Mouse (Mus musculus): ENCODE data around the gene Sos2.

The Sos2 gene

DNA sequence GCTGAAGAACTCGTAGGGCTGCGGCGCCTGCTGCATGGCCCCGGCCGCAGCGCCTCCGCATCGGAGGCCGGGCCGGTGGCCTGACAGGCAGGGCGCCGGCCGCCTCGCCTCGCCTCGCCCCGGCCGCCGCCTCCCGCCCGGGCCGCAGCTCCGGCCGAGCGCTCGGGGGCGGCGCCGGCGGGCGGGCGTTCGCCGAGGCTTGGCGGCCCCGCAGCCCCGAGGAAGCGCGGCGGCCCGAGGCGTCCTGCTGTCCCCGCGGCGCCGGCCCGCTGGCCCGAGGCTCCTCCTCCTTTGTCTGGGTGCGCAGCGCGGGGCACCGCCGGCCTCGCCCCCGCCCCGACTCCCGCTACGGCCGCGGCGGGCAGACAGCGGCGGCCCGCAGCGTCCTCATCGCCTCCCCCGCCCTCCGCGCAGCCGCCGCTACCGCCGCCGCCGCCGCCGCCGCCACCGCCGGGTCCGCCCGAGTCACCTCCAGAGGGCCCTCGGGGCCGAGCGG, at the start of gene Sos2:
TSS of gene Sos2 (minus strand) at position 287 of the 496 bp plus-strand sequence.
- peak in 1 of 2 experiments; percentile 59 for DNase-seq (ENCODE audit: low spot score in 2 of 2)

DNA sequence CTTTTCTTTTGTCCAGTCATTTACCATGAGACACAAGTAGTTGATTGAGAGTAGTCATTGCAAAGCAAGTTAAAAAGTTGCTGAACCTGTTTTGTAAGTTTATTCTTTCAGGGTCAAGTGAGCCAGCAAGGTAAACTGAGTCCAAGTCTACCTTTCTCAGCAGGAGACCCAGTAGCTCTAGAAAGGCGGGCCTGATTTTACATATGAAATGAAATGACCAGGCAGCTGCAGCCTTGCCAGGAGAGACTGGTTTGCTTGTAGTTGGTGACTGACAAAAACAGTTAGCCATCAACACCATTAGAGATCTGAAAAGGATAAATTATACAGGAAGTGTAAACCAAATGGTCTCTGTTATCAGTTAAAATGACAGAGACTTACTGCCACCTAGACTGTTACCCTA, 48.7 kb upstream of the Sos2 start:
- DNase-seq (ENCODE audit: low spot score in 2 of 2) = no peak

DNA sequence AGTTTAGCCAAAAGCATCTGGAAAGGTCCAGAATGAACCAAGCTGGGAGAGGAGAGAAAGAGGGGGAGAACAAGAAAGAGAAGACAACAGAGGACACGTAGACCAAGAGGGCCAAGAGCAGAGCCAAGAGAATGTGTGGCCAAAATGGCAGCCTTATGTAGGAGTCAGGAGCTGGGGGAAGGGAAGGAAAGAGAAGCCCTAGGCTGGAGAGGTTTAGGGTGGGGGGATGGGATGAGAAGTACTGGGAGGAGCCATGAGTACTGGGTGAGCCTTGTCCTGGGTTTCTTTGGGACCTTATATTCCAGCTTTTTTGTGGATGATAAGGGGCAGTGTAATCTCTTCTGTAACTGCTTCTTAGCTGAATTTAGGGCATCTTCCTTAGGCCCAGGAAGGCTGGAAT, 47.6 kb upstream of the Sos2 start:
- DNase-seq (ENCODE audit: low spot score in 2 of 2) = no peak

DNA sequence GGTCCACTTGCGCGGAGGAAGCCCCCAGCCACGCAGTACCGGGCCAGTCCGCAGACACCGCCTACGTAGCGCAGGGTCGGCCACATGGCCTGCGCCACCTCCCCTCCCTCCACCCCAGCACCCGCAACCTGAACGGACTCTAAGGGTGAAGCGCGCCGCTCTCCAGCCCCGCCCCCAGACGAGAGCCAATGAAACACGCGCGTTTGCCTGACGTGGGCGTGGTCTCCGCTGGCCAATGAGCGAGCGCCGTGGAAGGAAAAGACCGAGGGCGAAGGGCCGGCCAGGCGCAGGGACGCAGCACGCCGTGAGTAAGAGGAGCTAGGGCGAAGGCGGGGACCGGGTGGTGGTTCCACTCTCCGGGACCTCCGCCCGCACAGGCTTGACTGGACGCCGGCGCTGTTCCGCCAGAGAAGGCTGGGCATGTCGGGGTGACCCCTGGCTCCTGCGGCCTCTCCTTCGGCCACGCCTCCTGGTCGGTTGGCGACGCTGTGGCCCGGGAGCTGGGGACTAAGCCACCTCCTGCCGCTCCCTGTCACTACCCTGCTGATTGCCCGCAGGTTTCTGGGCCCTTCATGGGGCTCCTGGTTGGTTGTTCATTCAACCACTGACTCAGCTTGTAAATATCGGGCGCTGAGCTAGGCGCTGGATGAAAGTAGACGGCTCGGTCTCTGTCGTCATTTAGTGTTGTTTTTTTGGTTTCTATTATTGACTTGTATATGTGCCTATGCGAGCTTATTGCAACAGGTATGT, 43.2 kb upstream of the Sos2 start, which contains the start of the genes L2hgdh and Atp5s:
TSS of gene L2hgdh (minus strand) at position 163 of the 750 bp plus-strand sequence.
TSS of gene Atp5s (plus strand) at position 240 of the 750 bp plus-strand sequence.
- DNase-seq (ENCODE audit: low spot score in 2 of 2) = peak; percentile 94 to 96

DNA sequence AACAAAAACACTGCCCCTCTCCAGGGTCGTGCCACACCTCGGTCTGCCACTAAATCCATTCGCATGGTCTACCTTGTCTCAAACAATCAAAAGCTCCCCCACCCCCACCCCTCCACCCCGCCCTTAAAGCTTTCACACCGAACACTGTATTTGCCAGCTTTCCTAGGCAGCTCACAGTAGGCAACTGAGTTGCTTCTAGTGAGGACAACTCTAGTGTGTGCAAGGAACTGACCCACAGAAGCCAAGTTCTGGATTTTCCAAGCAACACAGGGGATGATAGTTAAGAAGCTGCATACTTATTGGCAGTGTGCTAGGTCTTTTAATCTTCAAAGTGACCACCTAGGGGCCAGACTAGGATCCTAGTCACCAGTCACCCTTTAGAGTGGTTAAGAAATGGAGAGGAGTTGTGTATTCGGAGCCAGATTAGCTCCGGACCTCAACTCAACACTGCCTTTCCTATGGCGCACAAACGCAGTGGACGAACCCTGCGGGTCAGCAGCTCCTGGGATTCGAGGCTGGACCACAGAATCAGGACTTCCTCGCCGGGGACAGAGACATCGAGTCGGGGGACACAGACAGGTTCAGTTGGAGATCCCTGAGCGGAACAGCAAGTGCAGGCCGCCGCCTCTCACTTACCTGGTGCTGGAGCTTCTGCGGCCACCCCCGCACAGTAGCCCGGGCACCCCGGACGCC, 42.5 kb upstream of the Sos2 start:
- no peak for DNase-seq (ENCODE audit: low spot score in 2 of 2)

DNA sequence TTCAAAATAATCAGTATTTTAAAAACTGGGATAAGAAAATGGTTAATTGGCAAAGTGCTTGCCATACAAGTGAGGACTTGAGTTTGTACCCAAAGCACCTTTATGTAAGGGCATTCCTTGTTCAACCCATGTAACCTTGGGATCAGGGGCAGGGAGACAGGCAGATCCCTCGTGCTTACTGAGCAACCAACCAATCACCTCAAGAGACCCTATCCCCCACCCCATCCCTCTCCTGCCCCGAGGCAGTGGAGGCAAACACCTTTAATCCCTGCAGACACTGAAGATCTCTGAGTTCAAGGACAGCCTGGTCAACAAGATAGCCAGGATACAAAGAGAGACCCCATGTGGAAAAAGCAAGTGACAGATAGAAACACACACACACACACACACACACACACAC, 41.7 kb upstream of the Sos2 start:
- DNase-seq (ENCODE audit: low spot score in 2 of 2) = no peak

DNA sequence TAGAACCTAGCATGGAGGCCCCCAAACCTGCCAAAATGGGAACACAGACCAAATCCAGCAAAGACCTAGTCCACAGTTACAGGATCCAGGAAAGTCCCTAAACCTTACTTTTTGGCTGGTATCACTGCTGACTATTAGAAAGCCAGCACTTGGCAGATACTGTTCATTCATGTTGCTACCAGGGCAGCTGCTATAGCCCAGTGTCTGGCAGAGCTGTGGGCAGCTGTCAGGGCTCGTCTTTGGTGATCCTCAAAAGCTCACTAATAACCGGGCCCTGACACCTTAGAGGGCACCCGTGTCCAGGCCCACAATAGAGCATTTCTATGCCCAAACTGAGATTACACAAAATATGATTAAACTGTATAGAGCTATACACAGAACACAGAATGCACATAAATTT, 41.2 kb upstream of the Sos2 start:
- DNase-seq (ENCODE audit: low spot score in 2 of 2) = no peak

DNA sequence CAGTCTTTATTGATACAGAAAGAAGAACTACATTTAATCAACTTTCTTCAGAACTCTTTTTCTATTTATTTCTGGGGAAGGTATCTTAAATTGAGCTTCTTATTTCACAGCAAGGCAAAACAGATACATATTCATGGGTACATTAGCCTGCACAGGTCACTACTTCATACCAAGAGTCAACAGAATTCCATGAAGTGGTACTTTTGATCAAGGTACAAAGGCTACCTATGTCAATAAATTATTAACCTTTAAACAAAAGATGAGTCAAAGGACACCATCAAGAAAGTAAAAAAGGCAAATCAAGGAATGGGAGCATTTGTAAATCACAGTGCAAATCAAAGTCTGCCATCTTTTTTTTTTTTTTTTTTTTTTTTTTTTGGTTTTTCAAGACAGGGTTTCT, 32.0 kb upstream of the Sos2 start:
- DNase-seq (ENCODE audit: low spot score in 2 of 2) = no peak

DNA sequence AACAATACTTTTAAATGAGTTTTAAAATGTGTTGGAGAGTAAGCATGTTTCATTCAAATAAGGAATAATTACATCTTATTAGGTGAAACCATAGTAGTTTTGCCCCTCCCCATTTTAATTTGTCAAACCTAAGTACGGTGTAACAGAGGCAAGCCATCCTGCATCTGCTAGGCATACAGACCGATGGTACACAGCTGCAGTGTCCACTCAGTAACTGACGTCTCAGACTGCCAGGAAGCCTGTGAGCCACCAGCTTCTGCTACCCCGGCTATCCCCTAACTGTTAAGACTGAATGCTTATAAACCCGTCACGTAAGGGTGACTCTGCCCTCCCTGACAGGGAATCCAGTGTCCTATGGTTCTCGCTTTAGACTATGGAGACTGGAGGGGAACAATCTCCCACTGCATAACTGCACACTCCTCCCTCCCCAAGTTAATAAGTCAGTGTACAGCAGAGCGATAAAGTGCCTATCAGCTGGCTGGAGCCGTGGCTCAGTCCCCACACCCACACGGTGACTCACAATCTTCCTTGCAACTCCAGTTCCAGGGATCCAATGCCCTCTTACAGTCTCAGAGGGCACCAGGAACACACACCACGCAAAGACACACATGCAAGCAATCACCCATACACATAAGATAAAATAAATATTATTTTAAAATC, 23.3 kb upstream of the Sos2 start:
- DNase-seq (ENCODE audit: low spot score in 2 of 2) = no peak

DNA sequence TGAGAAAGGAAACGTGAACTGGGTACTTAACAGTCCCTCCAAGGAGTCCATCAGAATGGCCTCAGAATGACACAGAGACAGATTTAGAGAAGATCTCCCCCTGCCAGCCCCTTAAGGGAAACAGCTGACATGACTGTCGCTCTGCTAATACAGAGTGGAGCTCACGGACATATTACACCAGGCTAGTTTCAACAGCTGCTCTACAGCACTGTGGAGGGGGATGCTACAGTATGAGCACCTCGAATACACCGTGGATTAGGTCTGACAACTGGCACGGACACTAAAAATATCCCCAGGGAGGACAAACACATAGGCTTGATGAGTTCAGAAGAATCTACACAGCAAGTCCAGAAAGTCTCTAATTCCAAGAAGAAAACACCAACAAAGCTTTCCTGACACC, 16.7 kb upstream of the Sos2 start:
- DNase-seq (ENCODE audit: low spot score in 2 of 2) = no peak

DNA sequence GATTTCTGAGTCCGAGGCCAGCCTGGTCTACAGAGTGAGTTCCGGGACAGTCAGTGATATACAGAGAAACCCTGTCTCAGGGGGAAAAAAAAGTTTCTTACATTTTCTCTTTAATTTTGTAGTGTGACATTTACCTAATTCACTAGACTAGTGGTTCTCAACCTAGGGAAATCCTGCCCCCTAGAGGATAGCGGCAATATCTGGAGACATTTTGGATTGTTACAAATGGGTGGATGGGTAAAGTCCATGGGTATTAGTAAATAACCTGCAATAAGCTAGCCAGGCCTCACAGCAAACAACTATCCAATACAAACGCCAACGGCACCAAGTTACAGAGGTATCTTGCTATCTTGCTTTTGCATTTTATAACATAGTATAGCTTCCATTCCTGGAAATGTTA, 15.1 kb upstream of the Sos2 start:
- DNase-seq (ENCODE audit: low spot score in 2 of 2) = no peak

DNA sequence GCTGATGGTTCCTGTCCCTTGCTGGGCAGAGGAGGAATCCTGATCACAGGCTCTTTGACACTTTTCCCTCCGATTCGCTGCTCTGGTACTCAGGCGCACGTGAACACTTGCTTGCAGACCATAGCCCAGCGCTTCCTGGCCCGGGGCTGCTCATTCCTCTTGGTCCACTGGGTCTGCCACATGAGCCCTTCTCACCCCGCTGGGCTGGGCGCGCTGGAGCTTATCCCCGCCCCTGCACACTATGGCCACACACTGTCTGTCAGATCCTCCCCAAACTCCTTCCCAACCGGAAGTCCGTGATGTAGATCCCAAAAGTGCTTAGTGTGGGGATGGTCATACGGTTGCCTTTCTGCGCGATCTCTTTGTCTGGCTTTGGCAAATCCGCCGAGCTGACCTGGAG, 11.8 kb upstream of the Sos2 start:
- DNase-seq (ENCODE audit: low spot score in 2 of 2) = no peak

DNA sequence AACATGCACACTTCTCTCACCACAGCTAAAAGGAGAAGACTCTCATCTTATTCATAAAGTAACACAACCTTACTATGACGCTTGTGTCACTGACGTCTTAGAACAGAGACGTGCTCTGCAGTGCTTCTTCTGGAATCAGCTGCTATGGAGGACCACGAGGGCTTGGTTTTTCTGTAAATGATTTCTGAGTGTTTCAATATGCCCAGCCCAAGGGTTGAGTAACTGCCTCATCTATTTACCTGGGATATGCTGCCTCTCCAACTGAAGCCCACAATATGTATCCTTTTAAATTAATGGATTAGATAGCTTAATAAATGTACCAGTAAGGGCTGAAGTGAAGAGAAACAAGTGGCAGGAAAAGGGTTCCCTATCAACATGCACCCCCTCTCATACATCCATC, 9.1 kb upstream of the Sos2 start:
- DNase-seq (ENCODE audit: low spot score in 2 of 2) = no peak

DNA sequence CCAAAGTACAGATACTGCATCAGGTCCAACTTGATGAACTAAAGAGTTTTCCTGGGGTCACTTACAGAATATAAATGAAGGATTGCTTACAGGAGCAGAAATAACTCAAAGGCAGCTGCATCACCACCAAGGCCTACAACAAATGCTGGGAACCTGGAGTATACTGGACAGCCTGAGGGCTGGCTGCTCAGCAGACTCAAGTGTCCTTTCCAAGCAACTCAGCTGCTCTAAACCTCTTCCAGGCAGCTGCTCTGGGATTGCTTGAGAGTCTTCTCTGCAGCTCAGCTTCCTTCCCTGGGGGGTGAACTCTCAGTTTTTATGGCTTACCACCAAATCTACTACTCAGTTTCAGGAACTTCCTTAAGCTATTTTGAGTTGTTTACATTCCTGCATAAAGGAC, 7.4 kb upstream of the Sos2 start:
- DNase-seq (ENCODE audit: low spot score in 2 of 2) = no peak

DNA sequence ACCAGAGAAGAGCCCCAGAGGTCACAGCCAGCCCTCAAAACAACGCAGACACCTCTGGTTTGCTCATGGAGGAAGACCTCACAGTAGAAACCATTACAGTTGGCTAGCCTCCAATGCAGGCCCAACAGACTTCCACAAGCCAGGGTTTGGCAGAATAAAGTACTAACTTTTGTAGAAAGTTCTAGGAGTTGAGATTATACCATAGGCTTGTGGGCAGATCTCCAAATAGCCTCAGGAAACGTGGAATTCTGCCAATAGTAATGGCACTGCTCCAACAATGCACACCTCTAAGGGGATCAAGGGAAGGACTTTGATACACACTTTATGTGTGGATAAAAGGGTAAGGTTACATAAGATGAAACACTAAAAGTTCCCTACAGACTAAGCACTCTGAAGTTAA, 6.7 kb upstream of the Sos2 start:
- no peak for DNase-seq (ENCODE audit: low spot score in 2 of 2)

DNA sequence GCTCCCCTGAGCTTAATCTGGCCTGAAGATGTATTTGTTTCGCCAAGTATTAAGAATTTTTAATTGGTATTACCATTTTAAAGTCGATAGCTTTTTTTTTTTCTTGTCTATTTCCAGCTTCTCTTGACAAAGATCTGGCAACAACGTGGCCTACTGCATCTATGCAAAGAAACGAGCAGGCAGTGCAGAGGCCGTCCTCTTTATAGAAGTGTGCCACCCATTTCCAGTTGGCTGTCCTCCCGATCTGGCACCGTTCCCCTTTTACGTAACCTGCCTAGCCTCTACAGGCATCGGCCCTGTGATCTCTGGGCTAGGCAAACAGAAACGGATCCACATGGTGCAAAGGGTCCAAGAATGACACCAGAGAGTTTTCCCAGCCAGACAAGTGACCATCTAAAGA, 1.9 kb upstream of the Sos2 start:
- peak; percentile 48 to 76 for DNase-seq (ENCODE audit: low spot score in 2 of 2)

DNA sequence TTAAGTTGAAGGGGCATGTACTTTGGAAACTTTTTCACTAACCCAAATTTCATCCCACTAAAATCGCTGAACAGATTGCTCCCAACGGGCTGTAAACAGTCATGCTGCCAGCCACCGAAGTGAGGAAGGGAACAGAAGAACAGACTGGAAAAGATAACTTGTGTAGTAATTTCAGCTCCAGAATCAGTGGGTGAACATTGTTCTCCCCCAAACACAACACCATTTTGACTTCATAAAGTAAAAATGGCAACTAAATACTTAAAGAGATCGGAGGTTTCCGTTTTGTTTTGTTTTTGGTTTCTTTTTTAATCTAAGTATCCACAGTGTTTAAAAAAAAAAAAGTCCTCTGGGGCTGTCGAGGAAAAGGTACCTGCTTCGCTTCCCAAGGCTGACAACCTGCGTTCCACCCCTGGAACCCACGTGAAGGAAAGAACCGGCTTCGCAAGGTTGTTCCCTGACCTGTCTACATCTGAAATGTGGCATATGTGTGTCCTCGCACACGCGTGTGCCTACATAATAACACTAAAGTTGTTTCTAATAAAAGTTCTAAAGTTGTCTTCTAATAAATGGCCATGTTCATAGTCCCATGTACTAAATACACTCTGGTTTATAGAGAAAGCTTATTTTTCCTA, 1.3 kb upstream of the Sos2 start:
- no peak for DNase-seq (ENCODE audit: low spot score in 2 of 2)

DNA sequence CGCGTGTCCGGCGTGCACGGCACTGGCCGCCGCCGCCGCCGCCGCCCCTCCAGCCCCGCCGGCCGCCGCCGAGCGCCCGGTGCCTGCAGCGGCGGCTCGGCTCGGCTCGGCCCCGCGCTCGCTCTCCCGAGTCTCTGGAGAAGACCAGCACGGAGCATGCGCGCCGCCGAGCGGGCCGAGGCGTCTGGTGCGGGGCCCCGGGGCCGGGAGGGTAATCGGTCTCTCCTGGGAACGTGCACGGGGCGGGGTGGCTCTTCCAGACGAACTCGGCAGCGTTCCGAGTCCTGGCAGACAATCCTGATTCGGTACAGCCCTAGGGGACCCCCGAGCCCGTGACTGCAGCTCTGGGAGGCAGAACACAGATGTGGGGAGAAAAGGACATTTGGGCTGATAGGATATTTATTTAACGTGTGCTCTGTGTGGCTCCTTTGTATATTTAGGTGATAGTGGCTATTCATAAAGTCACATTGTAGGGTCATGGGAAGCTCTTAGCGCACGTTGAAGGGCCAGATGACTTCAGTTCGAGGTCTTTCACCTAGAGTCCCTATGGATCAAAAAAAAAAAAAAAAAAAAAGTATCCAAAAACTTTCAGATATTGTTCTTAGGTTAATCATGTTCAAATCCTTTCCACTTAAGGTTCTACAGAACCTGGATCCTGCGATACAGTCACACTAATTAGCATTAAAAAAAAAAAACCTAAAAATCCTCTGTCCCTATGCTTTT, 574 bp upstream of the Sos2 start:
- DNase-seq (ENCODE audit: low spot score in 2 of 2) = peak; percentile 77 to 84

DNA sequence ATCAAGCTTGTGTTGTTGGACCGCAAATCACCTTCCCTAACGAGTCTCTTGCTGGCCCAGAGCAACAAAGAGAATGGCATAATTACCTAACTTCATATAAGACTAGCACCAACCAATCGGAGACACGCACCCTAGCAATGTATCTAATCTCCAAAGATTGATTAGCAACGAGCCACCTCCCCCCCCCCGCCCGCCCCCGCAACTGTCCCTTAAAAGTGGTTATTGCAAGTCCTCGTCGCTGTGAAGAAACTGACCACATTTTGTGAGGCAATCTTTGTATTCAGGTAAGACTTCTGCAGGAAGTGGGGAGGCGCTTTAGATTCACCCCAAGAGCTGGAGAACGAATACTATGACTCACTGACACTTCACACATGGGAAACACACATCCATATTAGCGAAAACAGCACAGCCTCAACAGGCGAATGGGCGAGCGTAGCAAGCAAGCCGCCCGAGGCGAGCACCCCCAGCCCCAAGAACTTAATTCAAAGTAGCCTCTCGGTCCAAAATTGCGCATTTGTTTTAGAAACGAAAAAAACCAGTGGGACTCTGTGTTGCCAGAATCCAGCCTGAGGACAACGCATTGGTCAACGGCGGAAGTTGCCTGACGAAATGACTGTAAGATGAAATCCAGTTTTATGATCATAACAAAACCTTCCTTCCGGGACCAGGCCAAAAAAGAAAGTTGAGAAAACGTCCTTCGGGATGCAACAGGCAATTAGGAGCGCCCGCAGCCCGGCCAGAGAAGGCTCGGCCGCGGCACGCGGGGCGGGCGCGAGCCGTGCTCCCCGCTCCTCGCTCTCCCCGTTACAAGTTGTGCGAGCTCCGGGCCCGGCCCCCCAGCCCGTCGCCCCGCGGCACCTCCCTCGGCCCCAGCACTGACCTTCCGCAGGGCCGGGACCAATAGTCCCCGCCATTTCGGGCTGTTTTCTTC, 752 bp downstream of the Sos2 start:
- DNase-seq (ENCODE audit: low spot score in 2 of 2) = peak in 1 of 2 experiments; percentile 41

DNA sequence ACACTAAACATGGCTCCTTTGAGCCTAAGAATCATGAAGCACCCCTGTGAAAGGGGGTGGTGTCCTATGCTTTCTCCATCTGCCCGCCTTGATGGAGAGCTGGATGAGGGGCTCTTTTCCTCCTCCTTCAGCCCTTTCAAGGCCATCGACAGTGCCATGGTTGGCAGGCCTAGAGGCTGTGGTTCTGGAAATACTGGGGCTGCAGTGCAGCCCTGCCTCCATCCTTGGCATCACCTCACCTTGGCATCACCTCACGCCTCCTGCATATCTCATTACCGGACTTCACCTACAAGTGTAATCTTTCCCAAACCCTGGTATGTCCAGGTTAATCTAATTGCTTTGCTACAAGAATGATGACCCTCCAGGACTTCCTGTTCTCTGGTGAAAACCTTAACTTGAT, 5.5 kb downstream of the Sos2 start:
- DNase-seq (ENCODE audit: low spot score in 2 of 2) = no peak
